Mouse (Mus musculus) adrenal gland, adult 2 months (tissue): Measurements from ENCODE around the gene Nxn. TPM values are rescaled to one million over a fixed set of nuclear protein-coding genes. Genes with fewer than 3 reads are reported as not detected.
"Not testable (repeated sequence)": the region's sequence is repeated elsewhere in the genome, so short reads cannot be mapped to it uniquely, and the experiment has no call there.

Experiments
- DNase-seq: peaks from one replicate; pipeline ENCODE4 v3.0.0; 2021
- polyA plus RNA-seq: library from polyadenylated mRNA; depleted of rRNA; stranded (reverse); fragments of >200 nt; gene quantifications from 2 replicates; pipeline ENCODE4 v1.2.3, GENCODE M21; 2012; rRNA removed
- total RNA-seq, 2 experiments: library from RNA; stranded (reverse); gene quantifications; 2 replicates each; pipeline ENCODE4 v1.2.3; 2021

The Nxn gene
- total and polyA plus RNA-seq, 3 experiments: 21.5 to 31.6 (median 28.9) TPM

GRCm38 (mm10) chr11:76213841-76214240, 185.1 kb downstream of the Nxn start:
- DNase-seq: no peak

DNA sequence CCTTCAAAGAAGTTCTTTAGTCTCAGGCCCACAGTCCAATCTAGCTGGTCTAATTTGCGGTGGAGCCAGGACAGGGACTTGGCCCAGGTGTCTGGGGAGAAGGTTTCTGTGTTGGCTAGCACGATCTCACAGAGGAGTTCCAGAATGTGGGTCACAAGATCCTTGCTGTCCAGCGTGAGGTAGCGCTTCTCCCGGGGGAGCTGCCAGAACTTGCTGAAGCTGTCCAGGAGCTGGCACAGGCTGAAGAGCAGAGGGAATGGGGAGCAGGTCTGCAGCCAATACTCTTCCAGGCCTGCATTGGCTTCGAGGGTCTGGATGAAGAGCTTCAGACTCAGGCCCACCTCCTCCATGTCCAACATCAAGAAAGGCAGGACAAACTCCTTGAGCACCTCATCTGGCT, 187.3 kb downstream of the Nxn start:
- DNase-seq: not testable (repeated sequence)

GRCm38 (mm10) chr11:76210228-76210985, 188.5 kb downstream of the Nxn start:
- no peak for DNase-seq

Other genes starting within 250 kb of the Nxn start
- gene Vps53, start 219.5 kb downstream of the Nxn start, total RNA-seq: 10 to 100 TPM; 51.6 to 61.2 TPM
- 12.9 and 20.2 TPM in 2 replicates for gene Vps53, start 219.5 kb downstream of the Nxn start, polyA plus RNA-seq
- gene Fam57a, start 219.5 kb downstream of the Nxn start, total RNA-seq: 1 to 10 TPM; 5.6 to 5.8 TPM
- 7.3 and 9.8 TPM in 2 replicates for gene Fam57a, start 219.5 kb downstream of the Nxn start, polyA plus RNA-seq
- gene Dbil5, start 181.5 kb downstream of the Nxn start, total RNA-seq: under 1 TPM; 0.72 to 0.73 TPM
- gene Dbil5, start 181.5 kb downstream of the Nxn start, polyA plus RNA-seq: 0.97 TPM in 1 of 2 replicates, not detected in the other
- 1 to 10 TPM; 5.4 to 9.1 TPM for gene Gemin4, start 181.5 kb downstream of the Nxn start, total RNA-seq
- 4.5 and 5.9 TPM in 2 replicates for gene Gemin4, start 181.5 kb downstream of the Nxn start, polyA plus RNA-seq
- gene Mrm3, start 155.4 kb downstream of the Nxn start, total RNA-seq: 10 to 100 TPM; 18.1 to 21.3 TPM
- gene Mrm3, start 155.4 kb downstream of the Nxn start, polyA plus RNA-seq: 10.4 and 13.0 TPM in 2 replicates
- 10 to 100 TPM; 76.3 to 86.1 TPM for gene Glod4, start 155.4 kb downstream of the Nxn start, total RNA-seq
- gene Glod4, start 155.4 kb downstream of the Nxn start, polyA plus RNA-seq: 1.7 TPM in 2 replicates
- 10 to 100 TPM; 37.9 to 53.7 TPM for gene Timm22, start 7.8 kb upstream of the Nxn start, total RNA-seq
- gene Timm22, start 7.8 kb upstream of the Nxn start, polyA plus RNA-seq: 13.8 and 21.4 TPM in 2 replicates
- gene Abr, start 223.2 kb upstream of the Nxn start, total RNA-seq: 10 to 100 TPM; 46.2 to 76.2 TPM
- 47.7 and 49.6 TPM in 2 replicates for gene Abr, start 223.2 kb upstream of the Nxn start, polyA plus RNA-seq